Mouse (Mus musculus): Measurements from ENCODE around the gene Fam124b. TPM values are rescaled to one million over a fixed set of nuclear protein-coding genes. Genes with fewer than 3 reads are reported as not detected.

The Fam124b gene
- polyA plus RNA-seq, 1 experiment from 2014 or later = 0.63 TPM

DNA sequence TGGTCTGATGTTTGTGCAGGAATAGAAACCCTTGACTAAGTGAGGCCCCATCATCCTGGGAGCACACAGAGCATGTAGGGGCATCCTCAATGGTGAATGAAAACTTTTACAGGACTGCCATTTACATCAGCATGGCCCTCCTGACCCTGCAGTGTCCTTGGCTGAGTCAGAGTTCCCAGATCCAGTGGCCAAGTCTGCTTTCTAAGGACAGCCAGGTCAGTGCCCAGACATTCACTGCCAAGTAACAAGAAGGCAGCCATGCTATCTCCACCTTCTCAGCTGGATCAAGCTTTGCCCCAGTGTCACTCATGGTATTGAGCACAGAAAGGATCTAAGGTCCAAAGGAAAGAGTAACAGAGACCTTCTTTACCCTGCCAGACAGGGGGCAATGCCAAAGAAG, 58.7 kb downstream of the Fam124b start:
- Histone ChIP-seq H3K4me3 (replicated peaks; ENCODE audit: low read length) (no peak overlapping the region), H3K4me1 (replicated peaks; ENCODE audit: control insufficient read depth, insufficient read depth, low read length) (no peaks in the 10 kb centered on the region), H3K9me3 (ENCODE audit: control insufficient read depth, low read length) (no peaks in the 10 kb centered on the region), H3K36me3 (ENCODE audit: control insufficient read depth, insufficient read depth) (no peaks in the 10 kb centered on the region), H3K9ac (replicated peaks; ENCODE audit: low read depth, low read length) (no peak overlapping the region), H3K27ac (ENCODE audit: low read length) (no peak overlapping the region), H3K27me3 (replicated peaks; ENCODE audit: control insufficient read depth, insufficient read depth, low read length) (no peaks in the 10 kb centered on the region), H3K4me2 (ENCODE audit: low read length) (no peak overlapping the region)
- no peak for ATAC-seq

DNA sequence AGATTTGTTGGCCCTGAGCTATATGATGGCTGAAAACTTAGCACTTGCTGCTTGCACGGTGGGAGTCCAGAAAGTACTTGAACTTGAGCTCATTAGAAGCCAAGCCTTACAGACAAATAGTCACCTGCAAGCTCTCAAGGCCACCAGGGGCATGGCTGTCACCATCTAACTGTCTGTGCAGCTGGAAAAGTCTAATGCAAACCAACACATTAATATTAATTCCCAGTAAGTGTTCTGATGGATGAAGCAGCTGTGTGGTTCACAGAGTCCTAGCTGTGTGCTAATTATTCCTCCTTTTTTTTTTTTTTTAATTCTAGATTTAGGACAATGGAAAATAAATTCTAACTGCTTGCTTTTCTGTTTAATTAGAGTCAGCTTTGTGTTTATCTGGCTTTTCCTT, 63.4 kb downstream of the Fam124b start:
- Histone ChIP-seq H3K9ac (replicated peaks; ENCODE audit: low read depth, low read length) (no peak overlapping the region), H3K27me3 (replicated peaks; ENCODE audit: control insufficient read depth, insufficient read depth, low read length) (no peaks in the 10 kb centered on the region), H3K27ac (ENCODE audit: low read length) (no peak overlapping the region), H3K9me3 (ENCODE audit: control insufficient read depth, low read length) (no peaks in the 10 kb centered on the region), H3K36me3 (ENCODE audit: control insufficient read depth, insufficient read depth) (no peaks in the 10 kb centered on the region), H3K4me3 (replicated peaks; ENCODE audit: low read length) (no peak overlapping the region), H3K4me2 (ENCODE audit: low read length) (no peak overlapping the region), H3K4me1 (replicated peaks; ENCODE audit: control insufficient read depth, insufficient read depth, low read length) (no peaks in the 10 kb centered on the region)
- 65% methylated on average over 1 of the region's 1 CpGs for WGBS
- peak; percentile 65; the same call in 1 of the 2 replicates for ATAC-seq

DNA sequence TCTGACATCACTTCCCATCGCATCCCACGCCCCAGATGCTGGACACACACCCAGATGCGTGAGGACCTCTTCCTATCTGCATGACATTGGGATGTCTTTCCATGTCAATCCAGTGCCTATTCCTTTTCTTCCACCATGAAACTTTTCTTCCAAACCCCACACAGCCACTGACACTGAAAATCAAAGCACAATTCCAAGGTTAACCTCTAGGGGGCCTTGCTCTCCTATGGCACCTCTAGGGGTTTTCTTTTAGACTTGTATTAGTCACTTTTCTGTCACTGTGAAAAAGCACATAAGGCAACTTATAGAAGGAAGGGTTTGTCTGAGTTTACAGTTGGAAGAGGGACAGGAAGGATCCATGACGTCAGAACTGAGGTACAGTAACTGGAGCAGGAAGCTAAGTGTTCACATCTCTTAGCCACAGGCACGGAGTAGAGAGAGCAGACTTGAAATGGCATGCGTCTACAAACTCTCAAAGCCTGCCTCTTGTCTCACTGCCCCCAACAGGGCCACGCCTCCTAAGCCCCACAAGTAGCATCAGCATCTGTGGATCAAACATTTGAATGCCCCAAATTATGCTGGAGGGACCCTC, 65.1 kb downstream of the Fam124b start:
- Histone ChIP-seq H3K4me3 (replicated peaks; ENCODE audit: low read length) (no peak overlapping the region), H3K9me3 (ENCODE audit: control insufficient read depth, low read length) (no peaks in the 10 kb centered on the region), H3K27ac (ENCODE audit: low read length) (no peak overlapping the region), H3K9ac (replicated peaks; ENCODE audit: low read depth, low read length) (no peak overlapping the region), H3K36me3 (ENCODE audit: control insufficient read depth, insufficient read depth) (no peaks in the 10 kb centered on the region), H3K4me1 (replicated peaks; ENCODE audit: control insufficient read depth, insufficient read depth, low read length) (no peaks in the 10 kb centered on the region), H3K27me3 (replicated peaks; ENCODE audit: control insufficient read depth, insufficient read depth, low read length) (no peaks in the 10 kb centered on the region), H3K4me2 (ENCODE audit: low read length) (no peak overlapping the region)
- WGBS = 77% methylated on average over 7 of the region's 7 CpGs
- no peak for ATAC-seq

DNA sequence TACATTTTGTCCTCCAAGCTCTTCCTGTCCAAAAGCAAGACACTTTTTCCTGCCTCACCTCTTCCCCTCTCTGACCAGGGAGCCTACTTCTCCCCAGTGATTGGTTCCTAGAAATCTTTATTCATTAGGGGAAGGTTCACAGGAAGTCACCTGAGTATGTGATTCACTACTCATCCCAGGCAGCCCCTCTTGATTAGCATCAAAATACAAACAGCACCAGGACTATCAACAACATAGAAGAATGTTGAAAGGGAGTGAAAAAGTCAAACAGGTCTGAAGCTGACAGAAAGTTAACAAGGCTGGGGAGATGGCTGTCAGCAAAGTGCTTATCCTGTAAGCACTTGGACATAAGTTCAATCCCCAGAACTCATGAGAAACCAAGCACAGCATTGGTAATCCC, 67.6 kb downstream of the Fam124b start:
- Histone ChIP-seq H3K4me1 (replicated peaks; ENCODE audit: control insufficient read depth, insufficient read depth, low read length) (no peaks in the 10 kb centered on the region), H3K4me3 (replicated peaks; ENCODE audit: low read length) (no peak overlapping the region), H3K4me2 (ENCODE audit: low read length) (no peak overlapping the region), H3K27me3 (replicated peaks; ENCODE audit: control insufficient read depth, insufficient read depth, low read length) (no peaks in the 10 kb centered on the region), H3K9me3 (ENCODE audit: control insufficient read depth, low read length) (no peaks in the 10 kb centered on the region), H3K27ac (ENCODE audit: low read length) (no peak overlapping the region), H3K9ac (replicated peaks; ENCODE audit: low read depth, low read length) (no peak overlapping the region), H3K36me3 (ENCODE audit: control insufficient read depth, insufficient read depth) (no peaks in the 10 kb centered on the region)
- no peak for ATAC-seq

Other genes starting within 250 kb of the Fam124b start
- 26.9 and 28.5 TPM in 2 replicates for gene Cul3, start 122.0 kb upstream of the Fam124b start, polyA plus RNA-seq (2015; fragmentation: Nextera tagmentation; extraction: Ambion mirVana)
- gene Gm45261, start 243.0 kb upstream of the Fam124b start, polyA plus RNA-seq (2015; fragmentation: Nextera tagmentation; extraction: Ambion mirVana) = not detected in 2 replicates

Measured in forebrain, embryonic 16.5 days (tissue).